Mouse (Mus musculus) olfactory bulb, adult 2 months (tissue): ENCODE measurements around the gene Lamtor1.

Source experiments
- CTCF ChIP-seq: fragments of 200-500 bp; IDR thresholded peaks from 2 replicates; pipeline ENCODE4 v1.5.1; 2012; ENCODE audit warnings: low read depth, mild to moderate bottlenecking, low read length, moderate library complexity; ENCODE audit not compliant: insufficient read depth
- POLR2A ChIP-seq: fragments of 200-500 bp; IDR thresholded peaks from 2 replicates; pipeline ENCODE4 v1.6.1; 2012; ENCODE audit warnings: mild to moderate bottlenecking, low read depth, low read length, moderate library complexity; ENCODE audit not compliant: insufficient read depth

DNA sequence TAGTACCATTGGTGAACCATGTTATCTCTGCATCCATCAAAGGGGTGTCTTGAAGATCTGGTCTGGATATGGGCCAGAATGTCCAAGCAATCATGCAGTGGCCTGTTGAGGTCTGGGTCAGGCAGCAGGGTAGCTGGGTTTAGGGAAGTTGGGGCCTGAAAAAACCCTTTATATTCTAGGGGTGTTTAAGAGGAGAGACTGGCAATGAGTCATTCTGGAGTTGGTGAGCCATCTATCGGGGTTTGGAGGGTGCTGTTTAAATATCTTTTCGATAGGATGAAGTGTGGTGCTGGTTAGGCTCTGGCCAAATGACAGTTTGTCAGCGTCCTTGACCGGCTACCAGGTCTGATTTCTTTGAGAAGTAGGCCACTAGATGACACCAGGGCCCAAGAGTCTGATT lies 30.3 kb downstream of the Lamtor1 start:
- TF ChIP-seq POLR2A (no peak), CTCF (no peak)
